Mouse (Mus musculus) spleen, adult 18-20 months (tissue): ENCODE measurements at regions not wholly inside any gene's neighbourhood (a gene's known extent, or its start where the extent isn't known, plus 50 kb on each side); places are given as distances from the start of the nearest gene placed in this dataset.
"Not testable (repeated sequence)": the region's sequence is repeated elsewhere in the genome, so short reads cannot be mapped to it uniquely, and the experiment has no call there.

Source experiments
- DNase-seq, 2 experiments: peaks; one replicate each; pipeline ENCODE4 v3.0.0; 2022; ENCODE audit warnings: mixed read lengths in 2 of 2

DNA sequence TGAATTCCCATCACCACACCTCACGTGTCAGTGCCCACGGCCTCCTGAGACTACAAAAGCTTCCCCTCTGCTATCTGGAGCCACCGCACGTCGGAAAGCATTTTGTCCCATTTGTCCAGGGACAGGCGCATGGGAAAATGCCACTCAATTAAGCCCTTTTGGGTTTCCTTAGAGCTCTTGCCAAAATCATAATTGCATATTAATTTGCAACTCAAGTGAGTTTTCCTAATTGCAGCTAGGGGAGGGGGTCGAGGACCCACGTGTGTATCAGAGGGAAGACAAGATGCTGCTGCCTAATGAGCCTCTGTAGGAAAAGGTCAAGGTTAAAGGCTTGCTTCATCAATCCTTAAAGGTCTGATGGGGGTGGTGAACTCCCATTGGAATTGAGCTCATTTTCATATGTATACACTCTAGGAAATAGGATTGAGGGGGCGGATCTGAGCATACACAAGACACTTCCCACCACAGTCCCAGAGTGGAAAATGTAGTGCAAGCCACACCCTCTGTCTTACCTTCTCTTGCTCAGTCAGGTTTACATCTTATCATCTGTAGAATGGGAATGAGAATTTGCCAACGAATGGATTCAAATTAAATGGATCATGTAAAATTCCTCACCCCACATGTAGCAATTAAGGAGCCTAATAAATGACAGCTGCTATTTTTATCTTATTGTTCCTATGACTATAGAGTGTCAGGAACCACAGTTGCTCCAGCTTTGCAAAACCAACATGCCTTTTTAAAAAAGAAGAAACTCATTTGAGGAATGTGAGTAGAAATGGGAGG lies 179.6 kb upstream of the Tenm4 start:
- no peak for DNase-seq

DNA sequence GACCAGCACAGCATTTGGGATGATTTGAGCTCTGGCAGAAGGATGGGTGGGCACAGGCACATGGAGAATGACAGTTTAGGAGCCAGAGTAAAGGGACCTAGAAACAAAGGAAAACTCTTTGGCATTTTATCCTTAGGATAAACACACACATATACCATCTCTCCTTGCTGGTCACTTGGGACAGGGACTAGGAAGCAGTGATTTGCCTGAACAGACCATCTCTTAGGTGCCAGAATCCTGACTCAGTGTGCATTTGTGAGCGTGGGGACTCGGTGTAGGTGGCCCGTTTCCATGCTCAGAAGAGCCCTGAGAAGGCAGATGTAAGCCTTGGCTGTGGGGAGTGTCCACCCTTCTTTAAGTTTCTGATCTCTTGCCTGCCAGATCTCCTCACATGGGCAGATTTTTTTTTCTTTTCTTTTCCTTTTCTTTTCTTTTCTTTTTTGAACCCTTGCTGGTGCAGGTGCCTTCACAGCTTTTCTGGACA lies 179.0 kb upstream of the Tenm4 start:
- DNase-seq: no peak

DNA sequence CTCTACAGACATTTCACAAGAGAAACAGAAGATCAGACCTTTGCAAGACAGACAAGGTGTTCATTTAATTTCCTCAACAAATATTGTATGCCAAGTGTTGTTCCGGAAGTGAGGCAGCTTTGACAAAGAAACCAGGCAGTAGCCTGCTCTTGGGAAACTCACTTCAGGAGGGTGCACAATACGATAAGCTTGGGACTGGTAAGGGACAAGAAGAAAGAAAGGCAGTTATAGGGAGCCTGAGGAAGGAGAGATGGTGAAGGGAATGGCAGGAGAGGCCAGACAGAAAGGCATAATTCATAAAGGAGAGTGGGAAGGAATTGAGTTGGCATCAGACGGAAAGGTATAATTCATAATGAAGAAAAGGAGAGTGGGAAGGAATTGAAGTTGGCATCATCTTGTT lies 178.5 kb upstream of the Tenm4 start:
- no peak for DNase-seq

DNA sequence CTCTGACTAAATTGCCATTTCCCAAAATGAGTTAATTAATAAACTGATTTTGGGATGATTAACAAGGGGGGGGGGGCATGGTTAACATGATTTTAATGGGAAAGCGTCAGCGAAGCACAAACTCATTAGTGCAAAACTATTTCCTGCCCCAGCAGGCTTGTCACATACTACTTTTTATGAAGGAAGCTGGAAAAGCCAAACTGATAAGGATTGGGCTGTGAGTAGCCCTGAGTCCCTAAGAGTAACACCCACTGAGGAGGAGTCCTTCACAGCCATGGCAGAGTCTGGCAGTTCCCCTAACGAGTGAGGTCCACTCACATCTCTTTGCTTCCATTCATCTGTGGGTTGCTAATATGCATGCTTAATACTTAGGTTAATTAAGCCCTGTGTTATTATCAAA lies 173.9 kb upstream of the Tenm4 start:
- no peak for DNase-seq

DNA sequence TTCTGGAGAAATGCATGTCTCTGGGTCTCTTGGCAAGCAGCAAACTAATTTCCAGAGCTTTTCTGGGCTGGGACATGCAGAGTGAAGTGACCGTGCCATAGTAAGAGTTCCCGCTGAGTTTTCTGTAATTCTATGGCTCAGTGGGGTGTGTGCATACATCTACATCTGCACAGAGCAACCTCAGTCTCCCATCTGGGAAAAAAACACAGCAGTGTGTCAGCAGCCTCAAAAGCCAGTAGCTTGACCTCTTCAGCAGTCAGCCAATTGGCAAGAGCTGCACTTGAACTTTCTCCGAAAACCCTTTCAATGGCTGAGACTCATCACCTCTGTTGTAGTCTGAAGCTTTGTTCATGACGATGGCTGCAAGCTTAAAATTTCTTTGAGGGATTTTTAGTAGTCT lies 171.9 kb upstream of the Tenm4 start:
- DNase-seq: no peak

DNA sequence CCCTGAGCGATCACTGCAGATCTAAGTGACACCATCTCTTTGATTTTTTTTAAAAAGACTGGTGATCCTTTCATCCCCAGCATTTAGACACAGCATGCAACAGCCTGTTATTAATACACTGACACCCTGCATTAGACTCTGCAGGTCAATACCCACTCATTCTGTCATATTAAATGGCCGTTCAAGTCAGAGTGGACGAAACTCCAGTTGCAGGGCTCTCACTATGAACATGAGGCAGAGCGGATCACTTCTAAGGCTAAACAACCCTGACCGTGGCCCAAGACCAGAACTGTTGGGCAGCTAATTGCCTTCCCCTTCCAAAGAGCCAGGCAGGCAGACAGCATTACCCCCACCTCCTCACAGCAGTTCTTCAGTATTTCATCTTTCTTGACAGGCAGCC lies 168.6 kb upstream of the Tenm4 start:
- no peak for DNase-seq

DNA sequence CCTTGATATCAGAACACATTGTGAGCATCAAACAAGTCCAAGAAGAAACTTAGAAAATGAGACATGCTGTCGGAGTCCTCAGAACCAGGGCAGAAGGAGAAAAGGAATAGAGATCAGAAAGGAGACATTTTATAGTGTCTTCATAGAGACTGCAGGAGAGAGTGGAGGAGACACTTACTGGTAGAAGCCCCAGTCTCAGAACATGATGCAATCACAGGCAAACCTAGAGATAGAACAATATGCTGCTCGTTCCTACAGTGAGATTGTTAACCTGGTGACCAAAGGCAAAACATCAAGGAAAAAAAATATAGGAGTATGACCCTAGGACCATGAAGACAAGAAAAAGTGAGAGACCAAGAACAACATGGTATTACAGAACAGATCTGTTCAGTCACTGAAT lies 164.7 kb upstream of the Tenm4 start:
- no peak for DNase-seq

DNA sequence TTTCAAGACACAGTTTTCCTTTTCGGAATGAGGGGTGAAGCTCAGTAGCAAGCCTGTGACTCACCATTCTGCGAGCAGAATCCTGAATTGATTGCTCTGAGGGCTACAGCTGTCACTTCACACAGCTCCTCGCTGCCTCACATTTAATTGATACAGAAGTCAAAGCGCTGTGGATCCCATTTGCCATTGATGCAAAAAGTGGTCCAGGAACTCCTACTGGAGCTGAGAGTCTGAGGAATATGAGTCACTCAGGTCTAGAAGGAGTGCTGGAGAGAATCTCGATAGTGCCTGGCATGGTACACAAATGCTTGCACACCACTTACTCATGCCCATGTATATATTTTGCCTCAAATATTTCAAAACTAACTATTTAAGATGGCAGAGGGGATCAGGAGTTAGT lies 158.0 kb upstream of the Tenm4 start:
- no peak for DNase-seq

DNA sequence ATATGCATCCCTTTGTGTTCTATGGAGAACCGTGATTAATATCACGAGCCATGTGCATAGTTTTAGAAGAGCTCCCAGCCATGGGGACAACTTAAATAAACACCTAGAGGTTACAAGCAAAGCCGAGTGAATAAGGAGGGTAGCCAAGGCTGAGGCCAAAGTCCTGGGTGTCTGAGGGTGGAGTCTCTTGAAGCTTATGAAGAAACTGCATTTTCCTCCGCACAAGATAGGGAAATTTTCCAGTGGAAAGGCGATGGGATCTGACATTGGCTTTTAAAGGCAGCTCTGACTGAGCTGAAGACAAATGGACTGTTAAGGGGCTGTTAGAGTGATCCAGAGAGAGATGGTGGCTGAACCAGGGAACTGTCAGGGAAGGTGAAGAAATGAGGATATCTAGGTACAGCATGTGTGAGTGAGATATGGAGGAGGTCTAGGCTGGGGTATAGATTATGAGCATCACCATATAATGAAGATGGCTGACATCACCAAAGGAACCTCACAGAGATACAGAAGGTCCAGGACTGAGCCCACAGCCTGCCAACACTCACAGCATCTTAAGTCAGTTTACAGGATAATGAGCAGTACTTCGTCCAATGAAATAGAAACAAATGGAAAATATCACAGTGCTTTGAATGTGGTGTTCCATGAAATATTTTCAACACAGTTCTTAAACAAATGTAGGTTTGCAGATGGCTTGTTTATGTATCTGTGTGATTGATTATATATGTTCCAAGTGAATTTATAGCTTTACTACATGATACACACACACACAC lies 153.7 kb upstream of the Tenm4 start:
- no peak for DNase-seq

DNA sequence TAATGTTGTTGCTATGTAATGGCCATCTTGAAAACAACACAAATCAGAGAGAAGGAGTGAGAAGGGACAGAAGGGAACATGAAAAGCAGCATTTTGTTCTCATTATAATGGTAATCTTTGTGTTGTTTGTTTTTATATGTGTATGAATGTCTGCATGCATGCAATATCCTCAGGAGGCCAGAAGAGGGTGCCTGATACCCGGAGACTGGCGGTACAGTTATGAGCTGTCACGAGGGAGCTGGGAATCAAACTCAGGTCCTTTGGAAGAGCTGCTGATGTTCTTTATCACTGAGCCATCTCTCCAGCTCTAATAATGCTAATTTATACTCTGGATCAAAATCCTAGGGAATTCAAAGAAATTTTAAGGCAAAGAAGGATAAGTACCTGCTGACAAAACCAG lies 147.0 kb upstream of the Tenm4 start:
- DNase-seq: no peak

DNA sequence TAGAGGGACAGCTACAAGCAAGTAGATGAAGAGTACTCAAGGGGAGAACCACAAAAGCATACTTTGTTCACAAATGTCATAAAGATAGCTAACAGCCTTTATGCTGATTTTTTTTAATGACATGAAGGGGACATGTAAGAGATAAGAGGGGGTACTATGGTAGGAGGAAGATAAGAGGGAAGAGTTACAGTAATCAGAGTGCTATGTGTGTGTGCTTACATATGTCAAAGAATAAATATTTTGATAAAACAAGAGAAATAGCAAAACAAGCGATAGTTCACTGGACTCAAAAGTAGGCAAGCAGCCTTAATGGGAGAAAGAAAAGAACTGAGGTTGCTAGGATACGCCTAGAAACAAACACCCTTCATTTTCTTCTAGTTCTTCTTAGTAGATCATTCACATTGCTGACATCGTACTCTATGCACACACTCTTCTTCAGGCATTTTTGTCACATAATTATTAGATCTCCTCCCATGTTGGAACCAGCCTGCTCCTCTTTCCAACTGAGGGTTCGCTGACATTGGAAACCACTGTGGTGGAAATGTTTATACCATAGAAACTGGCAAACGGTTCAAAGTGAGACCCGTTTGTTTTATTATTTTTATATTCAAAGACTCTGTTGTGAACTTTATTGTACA lies 144.1 kb upstream of the Tenm4 start:
- no peak for DNase-seq

DNA sequence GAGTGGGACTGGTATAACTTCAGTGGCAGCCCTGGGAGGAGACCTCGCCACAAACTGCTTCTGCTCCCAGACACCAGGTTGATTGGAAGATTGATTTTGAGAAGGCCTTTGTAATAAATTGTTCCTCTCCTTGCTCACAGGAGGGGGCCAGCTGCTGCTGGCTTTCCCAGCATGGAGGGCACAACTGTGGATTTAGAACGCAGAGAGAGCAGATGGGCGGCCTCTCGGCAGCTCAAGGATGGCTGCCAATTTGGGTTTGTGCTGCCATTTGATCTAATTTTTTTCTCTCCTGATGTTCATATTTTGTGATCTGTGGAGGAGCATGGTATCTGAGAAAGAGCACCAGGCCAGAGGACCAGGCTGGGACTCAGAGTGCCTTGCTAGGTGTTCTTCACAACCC lies 137.4 kb upstream of the Tenm4 start:
- DNase-seq: no peak

DNA sequence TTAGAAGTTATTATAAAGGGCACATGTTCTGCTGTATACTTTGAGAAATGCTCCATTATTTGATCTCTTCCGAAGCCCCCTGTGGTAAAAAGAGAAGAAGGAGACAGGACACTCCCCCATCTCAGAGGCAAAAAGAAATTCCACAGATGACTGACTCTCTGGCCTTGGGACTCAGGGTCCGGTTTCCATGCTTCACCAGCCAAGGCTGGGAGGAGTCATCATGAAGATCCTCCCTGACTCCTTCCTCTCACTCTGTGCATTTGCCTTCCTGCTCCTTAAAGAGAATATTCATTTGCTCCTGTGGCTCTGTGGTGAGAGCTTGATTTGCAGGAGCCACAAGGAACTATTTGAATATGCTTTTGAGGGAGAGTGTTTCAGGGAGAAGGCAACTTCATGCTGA lies 135.6 kb upstream of the Tenm4 start:
- no peak for DNase-seq

DNA sequence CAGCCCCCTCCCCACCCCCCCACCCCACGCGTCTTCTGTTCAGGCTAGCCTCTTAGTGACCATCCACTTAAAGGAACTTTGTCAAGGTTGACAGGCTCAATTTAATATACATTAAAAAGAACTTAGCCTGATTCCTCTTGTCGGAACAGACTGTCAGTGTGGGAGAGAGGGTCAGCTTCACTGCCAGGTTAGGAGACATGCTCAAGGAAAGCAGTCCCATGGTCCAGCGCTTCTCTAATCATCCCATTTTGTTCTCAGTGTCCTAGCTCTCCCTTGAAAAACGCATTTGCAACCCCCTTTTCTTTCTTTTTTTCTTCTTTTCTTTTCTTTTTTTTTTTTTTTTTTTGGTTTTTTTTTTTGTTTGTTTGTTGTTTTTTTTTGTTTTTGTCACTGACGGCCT lies 131.4 kb upstream of the Tenm4 start:
- DNase-seq: no peak

DNA sequence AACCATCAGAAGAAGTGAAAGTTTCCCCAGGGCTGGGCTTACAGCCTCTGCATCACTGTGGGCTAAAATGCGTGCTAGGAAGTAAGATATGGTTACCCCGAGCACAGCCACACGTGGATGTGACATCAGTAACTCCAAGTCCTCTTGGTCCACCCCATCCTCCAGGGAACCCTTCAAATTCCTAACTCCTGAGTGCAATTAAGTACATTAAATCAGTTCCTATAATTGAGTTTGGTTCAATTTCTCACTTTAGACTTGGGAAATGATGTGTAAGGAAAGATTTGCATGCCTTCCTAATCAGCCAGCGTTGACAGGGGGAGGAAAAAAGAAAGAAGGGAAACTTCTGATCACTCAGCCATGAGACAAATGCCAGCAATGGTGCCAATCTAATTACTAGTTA lies 129.2 kb upstream of the Tenm4 start:
- DNase-seq: no peak

DNA sequence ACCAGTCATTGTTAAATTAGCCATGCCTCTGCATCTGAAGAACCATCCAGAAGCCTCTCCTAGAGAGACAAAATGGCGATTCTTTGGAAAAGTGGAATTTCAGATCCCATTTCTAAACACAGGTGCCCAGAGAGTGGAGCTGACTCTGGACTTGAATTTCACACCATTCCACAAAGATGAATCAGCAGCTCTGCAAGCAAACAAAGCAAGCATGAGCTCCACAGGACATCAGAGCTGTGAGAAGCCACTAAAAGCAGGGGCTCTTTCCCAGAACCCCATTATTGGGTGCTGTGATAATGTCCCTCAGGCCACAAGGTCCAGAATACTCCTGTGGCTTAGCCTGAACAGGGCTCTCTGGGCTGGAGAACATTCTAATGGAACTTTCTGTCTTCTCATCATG lies 119.4 kb upstream of the Tenm4 start:
- no peak for DNase-seq

DNA sequence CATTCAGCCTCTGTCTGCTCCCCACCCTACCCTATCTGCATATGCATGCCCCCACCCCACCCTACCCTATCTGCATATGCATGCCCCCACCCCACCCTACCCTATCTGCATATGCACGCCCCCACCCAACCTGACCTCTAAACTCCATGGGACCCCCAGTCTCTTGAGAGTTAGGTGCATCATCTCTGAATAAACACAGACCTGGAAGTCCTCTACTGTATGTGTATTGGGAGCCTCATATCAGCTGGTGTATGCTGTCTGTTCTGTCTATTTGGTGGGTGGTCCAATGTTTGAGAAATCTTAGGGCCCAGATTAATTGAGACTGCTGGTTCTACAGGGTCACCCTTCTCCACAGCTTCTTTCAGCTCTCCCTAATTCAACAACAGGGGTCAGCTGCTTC lies 109.4 kb upstream of the Tenm4 start:
- not testable (repeated sequence) for DNase-seq

DNA sequence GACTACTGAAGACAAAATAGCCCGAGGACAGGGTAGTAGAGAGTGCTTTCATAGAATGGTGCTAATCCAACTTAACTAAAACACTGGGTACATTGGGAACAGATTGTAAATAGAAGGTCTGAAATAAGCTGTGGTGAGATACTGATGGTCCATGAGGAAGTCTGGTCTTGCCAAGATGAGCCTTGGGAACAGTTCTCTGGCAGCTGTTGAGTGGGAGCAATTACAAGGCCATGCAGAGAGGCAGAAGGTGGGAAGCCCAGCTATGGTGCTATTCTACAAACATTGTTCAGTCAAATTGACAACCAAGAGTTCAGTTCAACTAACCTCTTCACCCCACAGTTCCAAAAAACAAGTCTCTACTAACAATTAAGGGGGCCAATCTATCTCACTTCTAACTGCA lies 92.5 kb upstream of the Tenm4 start:
- no peak for DNase-seq

DNA sequence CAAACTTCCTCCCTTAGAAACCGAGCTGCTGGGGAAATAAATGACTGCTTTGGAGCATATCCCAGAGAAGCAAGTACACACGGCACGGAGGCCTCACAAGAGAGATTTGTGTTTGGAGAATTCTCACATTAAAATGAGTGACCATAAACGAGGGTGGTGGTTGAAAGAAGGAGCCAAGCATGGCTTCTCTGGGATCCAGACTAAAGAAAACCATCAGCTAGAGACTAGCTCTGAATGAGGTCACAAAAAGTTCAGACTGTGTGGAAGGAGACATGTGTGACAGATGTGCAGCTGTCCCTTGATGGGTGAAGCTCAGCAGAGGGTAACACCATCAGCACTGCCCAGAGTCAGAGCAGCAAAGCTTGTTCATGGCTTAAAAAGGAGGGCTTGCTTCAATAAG lies 89.4 kb upstream of the Tenm4 start:
- DNase-seq: no peak

DNA sequence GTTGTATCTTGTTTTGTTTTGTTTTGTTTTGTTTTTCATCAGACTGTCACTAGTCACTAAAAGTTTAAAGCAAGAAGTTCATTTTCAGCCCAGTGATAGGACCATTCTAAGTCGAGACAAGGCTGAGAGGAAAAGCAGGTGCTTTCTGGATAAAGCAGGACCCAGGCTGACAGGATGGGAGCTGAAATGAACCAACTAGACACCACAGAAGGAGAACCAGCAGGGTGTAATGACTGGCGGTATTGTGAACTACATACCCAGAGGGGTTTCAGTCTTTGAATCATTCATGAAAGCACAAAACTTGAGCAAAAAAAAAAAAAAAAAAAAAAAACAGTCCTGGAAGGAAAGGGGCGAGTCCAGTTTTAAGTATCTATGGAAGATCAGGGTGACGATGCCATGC lies 75.9 kb upstream of the Tenm4 start:
- DNase-seq: no peak

DNA sequence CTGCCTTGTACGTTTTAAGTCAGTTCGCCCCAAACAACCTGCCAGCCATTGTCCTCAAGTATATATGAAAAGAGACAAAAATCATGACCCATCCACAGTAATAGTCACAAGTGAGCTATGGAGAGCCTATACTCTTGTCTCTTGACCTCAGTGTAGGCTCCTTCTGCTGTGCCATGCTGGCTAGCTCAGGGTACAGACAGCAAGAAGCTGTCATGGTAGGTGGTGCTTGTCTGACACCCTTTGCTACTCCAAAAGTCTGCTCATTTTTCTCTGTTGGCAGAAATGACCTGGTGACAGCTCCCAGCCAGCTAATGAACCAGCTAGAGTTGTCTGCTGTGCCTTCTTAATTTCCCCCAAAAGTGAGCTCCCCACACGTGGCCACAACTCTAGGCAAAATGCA lies 75.3 kb upstream of the Tenm4 start:
- no peak for DNase-seq

DNA sequence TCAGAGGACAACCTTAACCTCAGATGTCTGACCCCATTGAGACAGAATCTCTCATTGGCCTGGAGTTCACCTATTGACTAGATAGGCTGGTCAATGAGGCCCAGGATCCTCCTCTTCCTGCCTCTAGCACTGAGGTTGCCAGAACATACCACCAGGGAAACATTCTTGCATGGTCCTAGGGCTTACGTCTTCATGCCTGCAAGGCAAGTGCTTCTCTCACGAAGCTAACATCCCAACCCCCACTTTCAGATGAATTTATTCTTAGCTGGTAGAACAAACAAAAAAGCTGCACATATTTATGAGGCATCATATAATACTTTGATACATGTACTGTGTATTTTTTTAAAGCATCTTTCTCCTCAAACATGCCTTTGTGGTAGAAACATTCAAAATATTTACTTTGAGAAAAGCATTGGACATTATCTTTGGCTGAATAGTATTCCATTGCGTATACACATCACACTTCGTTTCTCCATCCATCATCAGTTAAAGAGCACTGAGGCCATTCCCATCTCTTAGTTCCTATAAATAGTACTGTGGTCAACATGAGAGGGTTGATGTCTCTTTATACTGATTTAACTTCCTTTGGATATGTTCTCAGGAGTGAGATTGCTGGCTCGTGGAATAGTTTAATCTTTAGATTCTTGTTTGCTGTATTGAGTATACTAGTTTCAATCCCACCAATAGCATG lies 72.2 kb upstream of the Tenm4 start:
- DNase-seq: no peak

DNA sequence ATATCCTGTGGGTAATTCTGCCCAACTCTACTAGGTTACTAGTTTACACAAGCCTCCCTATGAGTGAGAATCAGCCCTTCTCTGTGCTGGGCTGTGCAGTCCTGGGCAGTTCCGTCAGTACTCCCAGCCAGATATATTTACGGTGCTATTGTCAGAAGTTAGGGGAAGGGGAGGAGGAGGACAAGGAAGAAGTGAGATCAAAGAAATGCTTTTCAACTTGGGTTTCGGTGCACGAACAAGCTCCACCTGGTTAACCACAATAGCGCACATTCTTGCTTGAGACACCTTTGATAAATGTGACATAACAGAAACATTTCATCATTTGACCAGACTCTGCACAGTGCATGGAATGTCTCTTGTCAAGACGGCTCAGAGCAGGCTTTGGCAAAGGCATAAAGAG lies 68.3 kb upstream of the Tenm4 start:
- no peak for DNase-seq
